Mouse (Mus musculus): ENCODE measurements around the gene Gcdh. TPM values are rescaled to one million over a fixed set of nuclear protein-coding genes. Genes with fewer than 3 reads are reported as not detected.

Gene Gcdh
- polyA plus RNA-seq, 1 experiment from 2014 or later = 33.9 TPM

DNA sequence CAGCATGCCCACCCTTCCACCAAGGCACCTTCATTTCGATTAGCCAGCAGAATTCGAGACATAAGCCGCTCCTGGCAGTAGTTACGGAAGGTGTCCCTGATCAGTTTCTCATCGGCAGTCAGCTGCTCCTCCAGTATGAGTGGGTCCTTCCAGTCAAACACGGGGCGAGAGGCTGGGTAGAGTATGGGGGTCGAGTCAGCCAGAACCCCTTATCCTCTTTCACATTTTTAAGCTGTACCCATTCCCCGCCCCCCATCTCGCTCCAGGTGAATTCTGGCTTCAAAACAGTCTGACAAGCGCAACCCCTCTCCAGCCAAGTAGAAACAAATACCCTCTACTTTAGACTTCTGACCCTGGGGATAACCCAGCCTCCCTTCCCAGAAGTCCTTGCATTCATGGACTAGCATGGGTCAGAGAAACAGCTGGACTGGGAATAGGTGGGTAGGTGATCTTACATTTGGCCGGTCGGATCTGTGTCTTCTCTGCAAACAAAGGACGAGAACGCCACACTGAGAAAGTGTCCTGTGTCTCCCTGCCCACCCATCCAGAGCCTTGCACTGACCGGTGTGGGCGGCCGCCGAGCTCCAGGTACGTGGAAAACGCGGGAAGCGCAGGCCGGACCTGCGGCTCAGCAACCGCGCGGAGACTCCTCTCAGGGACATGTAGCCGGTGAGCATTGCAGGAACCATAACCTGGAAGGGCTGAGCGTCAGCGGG lies 570 bp downstream of the Gcdh start:
- Histone ChIP-seq H3K4me1 (peaks cover 16% of the 10 kb centered on the region), H3K9me3 (no peaks in the 10 kb centered on the region), H3K27me3 (no peaks in the 10 kb centered on the region), H3K27ac (replicated peaks) (0 out of 2 replicates have a peak overlapping the region, but pooled peaks have one; percentile 8), H3K4me3 (peak overlapping the region; percentile 80), H3K9ac (replicated peaks) (peak overlapping the region; percentile 73), H3K4me2 (replicated peaks) (peak overlapping the region; percentile 77), H3K36me3 (peaks cover 23% of the 10 kb centered on the region)
- ATAC-seq (ENCODE audit: low FRiP score, low read depth) = peak; percentile 54
- WGBS = 14% methylated on average over 31 of the region's 31 CpGs

DNA sequence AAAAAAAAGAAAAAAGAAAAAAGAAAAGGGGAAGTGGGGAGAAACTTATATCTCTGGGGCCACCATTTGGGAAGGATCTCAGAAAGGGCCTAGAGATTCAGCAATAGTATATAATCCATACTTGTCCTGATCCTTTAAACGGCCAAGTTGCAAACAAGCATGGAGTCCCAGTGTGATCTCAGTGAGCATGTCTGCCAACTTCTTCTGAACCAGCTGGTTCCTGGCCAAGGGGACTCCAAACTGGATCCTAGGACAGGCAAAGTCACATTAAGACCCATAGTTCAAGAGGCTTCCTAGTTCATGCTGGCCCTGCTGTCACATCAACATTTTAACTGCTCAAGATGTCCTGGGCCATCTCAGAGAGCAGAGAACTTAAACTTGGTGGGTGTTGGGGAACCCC lies 4.6 kb downstream of the Gcdh start:
- 100% methylated on average over 1 of the region's 1 CpGs for WGBS
- ATAC-seq (ENCODE audit: low FRiP score, low read depth) = no peak
- Histone ChIP-seq H3K9ac (replicated peaks) (no peak overlapping the region), H3K4me2 (replicated peaks) (no peak overlapping the region), H3K9me3 (no peaks in the 10 kb centered on the region), H3K4me3 (no peak overlapping the region), H3K4me1 (peaks cover 11% of the 10 kb centered on the region), H3K27ac (replicated peaks) (no peak overlapping the region), H3K36me3 (peaks cover 47% of the 10 kb centered on the region), H3K27me3 (no peaks in the 10 kb centered on the region)

DNA sequence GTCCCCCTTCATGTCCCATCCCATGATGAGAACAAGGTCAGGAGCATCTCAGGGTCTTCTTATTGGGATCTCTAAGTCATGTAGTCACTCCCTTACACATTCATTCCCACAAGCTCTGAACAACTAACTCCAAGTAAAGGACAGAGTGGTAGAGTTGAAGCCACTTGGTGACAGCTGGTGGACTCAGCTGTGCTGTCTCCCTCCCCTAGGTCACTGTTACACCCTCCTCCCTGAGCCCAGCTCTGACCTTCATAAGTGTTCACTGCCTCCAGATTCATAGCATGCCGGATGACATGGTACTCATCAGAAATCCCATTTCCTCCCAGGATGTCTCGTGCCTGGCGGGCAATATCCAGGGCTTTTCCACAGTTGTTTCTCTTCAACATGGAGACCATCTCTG lies 5.4 kb downstream of the Gcdh start:
- no peaks in the 10 kb centered on the region for H3K27me3 ChIP-seq
- no peak overlapping the region for H3K4me3 ChIP-seq
- no peak overlapping the region for H3K27ac ChIP-seq (replicated peaks)
- no peak for ATAC-seq (ENCODE audit: low FRiP score, low read depth)
- no peak overlapping the region for H3K9ac ChIP-seq (replicated peaks)
- WGBS = 98% methylated on average over 3 of the region's 3 CpGs
- peaks cover 7% of the 10 kb centered on the region for H3K4me1 ChIP-seq
- H3K4me2 ChIP-seq (replicated peaks) = no peak overlapping the region
- no peaks in the 10 kb centered on the region for H3K9me3 ChIP-seq
- H3K36me3 ChIP-seq = peaks cover 47% of the 10 kb centered on the region

DNA sequence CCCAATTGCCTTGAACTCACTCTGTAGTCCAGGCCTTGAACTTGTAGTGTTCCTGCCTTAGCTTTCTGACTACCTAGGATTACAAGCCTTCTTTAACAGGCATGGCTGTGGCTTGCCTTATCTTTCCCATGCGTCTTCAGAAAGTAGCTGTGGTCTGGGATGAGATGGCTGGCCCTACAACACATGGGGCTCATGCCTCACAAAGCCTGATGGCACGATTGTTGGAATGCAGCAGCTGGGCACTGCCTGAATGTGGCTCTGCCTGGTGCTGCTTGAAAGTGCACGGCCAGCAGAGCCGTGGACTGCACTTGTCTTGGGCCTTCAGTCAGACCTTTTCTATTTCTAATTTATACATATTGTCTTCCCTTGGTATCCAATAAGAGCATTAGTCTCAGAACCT lies 9.0 kb downstream of the Gcdh start:
- Histone ChIP-seq H3K4me2 (replicated peaks) (no peak overlapping the region), H3K9ac (replicated peaks) (no peak overlapping the region), H3K4me1 (no peaks in the 10 kb centered on the region), H3K27me3 (no peaks in the 10 kb centered on the region), H3K4me3 (no peak overlapping the region), H3K9me3 (no peaks in the 10 kb centered on the region), H3K36me3 (peaks cover 37% of the 10 kb centered on the region), H3K27ac (replicated peaks) (no peak overlapping the region)
- WGBS = 86% methylated on average over 4 of the region's 4 CpGs
- ATAC-seq (ENCODE audit: low FRiP score, low read depth) = no peak

DNA sequence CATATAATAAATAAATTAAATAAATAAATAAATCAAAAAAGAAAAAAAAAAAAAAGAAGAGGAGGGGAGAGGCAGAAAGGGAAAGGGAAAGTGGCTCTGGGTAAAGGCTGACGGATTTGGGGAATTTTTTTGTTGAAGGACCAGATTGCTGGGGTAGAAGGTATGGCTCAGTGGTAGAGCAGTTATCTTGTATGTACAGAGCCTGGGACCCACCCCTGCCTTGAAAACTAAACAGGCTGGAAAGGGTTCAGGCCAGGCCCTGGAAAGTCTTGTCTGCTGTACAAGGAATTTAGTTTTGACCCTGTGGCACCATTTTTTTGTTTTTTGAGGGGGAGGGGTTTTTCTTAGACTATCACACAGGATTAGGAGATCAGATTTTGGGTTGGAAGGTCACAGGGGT lies 14.8 kb downstream of the Gcdh start:
- Histone ChIP-seq H3K9me3 (no peaks in the 10 kb centered on the region), H3K27me3 (no peaks in the 10 kb centered on the region), H3K36me3 (no peaks in the 10 kb centered on the region), H3K4me3 (no peak overlapping the region), H3K27ac (replicated peaks) (no peak overlapping the region), H3K9ac (replicated peaks) (no peak overlapping the region), H3K4me1 (no peaks in the 10 kb centered on the region), H3K4me2 (replicated peaks) (no peak overlapping the region)
- 80% methylated on average over 1 of the region's 1 CpGs for WGBS
- no peak for ATAC-seq (ENCODE audit: low FRiP score, low read depth)

DNA sequence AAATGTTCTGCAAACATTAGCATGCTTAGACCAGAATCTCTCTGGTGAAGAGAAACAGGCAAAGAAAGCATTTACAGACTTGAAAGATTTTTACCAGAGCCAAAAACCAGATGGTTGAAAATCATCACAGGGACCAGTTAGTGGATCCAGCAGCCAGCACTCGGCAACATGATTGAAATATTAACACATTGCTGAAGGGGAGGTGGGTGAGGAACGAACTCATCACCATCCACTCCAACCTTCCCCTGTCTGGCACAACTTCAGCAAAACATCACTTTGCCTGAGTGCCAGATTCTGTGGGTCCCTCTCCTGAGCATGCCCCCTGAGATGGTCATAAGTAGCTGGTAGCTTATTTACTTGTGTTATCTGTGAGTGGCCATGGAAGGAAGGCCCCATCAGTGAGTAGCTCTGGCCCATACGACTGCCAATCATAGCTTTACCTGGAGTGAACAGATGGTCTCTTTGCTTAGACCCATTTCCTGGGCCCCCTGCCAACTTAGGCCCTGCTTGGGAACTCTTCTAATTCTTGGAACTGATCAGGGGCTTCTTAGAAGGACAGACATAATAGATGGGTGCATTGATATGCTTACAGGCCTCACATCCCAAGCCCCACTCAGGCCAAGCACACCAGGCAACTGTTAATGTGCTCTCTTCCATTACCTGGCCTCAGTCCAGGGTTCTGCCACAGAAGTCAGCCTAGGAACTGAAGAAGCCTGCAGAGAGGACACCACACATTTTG lies 16.3 kb downstream of the Gcdh start:
- Histone ChIP-seq H3K4me2 (replicated peaks) (no peak overlapping the region), H3K9ac (replicated peaks) (no peak overlapping the region), H3K27ac (replicated peaks) (no peak overlapping the region), H3K36me3 (no peaks in the 10 kb centered on the region), H3K4me3 (no peak overlapping the region), H3K27me3 (peaks cover 7% of the 10 kb centered on the region), H3K9me3 (no peaks in the 10 kb centered on the region), H3K4me1 (peaks cover 6% of the 10 kb centered on the region)
- ATAC-seq (ENCODE audit: low FRiP score, low read depth) = no peak
- WGBS = 90% methylated on average over 3 of the region's 3 CpGs

DNA sequence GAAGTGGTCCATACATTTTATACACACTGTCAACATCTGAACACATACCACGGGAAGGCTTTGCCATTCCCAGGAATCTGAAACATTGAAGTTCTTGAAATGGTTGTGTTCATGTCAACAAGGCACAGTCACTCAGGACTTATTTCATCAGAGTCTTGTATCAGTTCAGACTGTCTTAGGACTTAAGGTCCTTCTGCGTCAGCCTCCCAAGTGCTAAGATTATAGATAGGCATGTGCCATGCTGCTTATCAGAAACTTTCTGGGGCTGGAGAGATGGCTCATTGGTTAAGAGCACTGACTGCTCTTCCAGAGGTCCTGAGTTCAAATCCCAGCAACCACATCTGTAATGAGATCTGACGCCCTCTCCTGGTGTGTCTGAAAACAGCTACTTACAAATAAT lies 19.4 kb downstream of the Gcdh start:
- H3K9me3 ChIP-seq = no peaks in the 10 kb centered on the region
- peaks cover 14% of the 10 kb centered on the region for H3K27me3 ChIP-seq
- H3K9ac ChIP-seq (replicated peaks) = no peak overlapping the region
- H3K4me3 ChIP-seq = no peak overlapping the region
- no peak for ATAC-seq (ENCODE audit: low FRiP score, low read depth)
- no peak overlapping the region for H3K27ac ChIP-seq (replicated peaks)
- H3K36me3 ChIP-seq = peaks cover 3% of the 10 kb centered on the region; the same call in 1 of the 2 replicates
- H3K4me1 ChIP-seq = peaks cover 13% of the 10 kb centered on the region
- 93% methylated on average over 3 of the region's 3 CpGs for WGBS
- H3K4me2 ChIP-seq (replicated peaks) = no peak overlapping the region

DNA sequence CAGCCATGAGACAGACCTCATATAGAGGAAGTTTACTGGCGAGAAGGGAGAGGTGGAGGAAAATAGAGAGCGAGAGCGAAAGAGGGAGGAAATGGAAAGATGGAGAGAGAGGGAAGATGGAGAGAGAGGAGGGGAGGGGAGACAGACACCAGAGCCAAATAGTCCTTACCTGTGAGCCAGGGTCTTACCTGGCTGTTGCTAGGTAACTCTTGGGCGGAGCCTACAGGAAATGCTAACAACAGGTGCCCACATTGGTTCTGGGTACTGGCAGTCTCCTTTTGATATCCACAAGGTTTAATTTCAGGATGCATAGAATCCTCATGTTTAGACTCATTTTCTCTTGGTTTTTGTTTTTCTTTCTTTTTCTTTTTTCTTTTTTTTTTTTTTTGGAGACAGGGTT lies 20.7 kb downstream of the Gcdh start:
- no peak overlapping the region for H3K27ac ChIP-seq (replicated peaks)
- H3K27me3 ChIP-seq = peaks cover 14% of the 10 kb centered on the region
- peak overlapping the region; percentile 73 for H3K4me2 ChIP-seq (replicated peaks)
- peak overlapping the region; percentile 40 for H3K4me3 ChIP-seq
- 83% methylated on average over 4 of the region's 4 CpGs for WGBS
- peaks cover 16% of the 10 kb centered on the region for H3K36me3 ChIP-seq
- H3K9me3 ChIP-seq = no peaks in the 10 kb centered on the region
- no peak overlapping the region for H3K9ac ChIP-seq (replicated peaks)
- ATAC-seq (ENCODE audit: low FRiP score, low read depth) = no peak
- H3K4me1 ChIP-seq = peaks cover 13% of the 10 kb centered on the region

DNA sequence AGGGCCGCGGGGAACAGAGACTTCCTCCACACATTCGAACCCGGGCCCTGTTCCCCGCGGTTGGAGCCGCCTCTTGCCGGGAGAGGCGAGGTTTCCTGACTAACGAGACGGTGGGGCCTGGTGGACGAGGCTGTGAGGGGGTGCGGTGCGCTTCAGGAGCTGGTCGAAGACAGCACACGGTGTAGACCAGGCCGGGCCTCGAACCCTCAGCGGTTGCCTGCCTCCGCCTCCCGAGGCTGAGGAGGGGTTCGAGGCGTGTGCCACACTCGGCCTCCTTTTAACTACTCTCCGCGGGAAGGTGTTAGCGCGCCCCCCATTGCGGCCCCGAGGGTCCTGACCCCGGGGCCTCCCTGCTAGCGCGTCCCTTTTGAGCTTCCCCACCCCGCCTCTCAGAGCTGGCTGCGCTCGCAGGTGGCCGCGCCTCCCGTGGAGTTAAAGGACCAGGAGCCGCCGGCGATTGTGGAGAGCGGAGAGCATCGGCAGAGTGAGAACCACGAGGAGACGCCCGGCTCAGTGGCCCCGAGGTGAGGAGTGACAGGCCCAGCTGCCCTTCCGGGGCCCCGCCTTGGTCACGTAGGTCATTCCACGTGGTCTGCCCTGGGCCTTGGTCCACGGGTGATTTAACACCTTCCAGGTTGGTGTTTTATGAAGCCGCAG lies 21.3 kb downstream of the Gcdh start:
- Histone ChIP-seq H3K4me1 (peaks cover 13% of the 10 kb centered on the region), H3K4me2 (replicated peaks) (peak overlapping the region; percentile 73), H3K9me3 (no peaks in the 10 kb centered on the region), H3K4me3 (peak overlapping the region; percentile 40), H3K27ac (replicated peaks) (no peak overlapping the region), H3K27me3 (peaks cover 14% of the 10 kb centered on the region), H3K36me3 (peaks cover 22% of the 10 kb centered on the region), H3K9ac (replicated peaks) (peak overlapping the region; percentile 53)
- ATAC-seq (ENCODE audit: low FRiP score, low read depth) = peak; percentile 58; the same call in 1 of the 2 replicates
- WGBS = 3% methylated on average over 53 of the region's 54 CpGs

DNA sequence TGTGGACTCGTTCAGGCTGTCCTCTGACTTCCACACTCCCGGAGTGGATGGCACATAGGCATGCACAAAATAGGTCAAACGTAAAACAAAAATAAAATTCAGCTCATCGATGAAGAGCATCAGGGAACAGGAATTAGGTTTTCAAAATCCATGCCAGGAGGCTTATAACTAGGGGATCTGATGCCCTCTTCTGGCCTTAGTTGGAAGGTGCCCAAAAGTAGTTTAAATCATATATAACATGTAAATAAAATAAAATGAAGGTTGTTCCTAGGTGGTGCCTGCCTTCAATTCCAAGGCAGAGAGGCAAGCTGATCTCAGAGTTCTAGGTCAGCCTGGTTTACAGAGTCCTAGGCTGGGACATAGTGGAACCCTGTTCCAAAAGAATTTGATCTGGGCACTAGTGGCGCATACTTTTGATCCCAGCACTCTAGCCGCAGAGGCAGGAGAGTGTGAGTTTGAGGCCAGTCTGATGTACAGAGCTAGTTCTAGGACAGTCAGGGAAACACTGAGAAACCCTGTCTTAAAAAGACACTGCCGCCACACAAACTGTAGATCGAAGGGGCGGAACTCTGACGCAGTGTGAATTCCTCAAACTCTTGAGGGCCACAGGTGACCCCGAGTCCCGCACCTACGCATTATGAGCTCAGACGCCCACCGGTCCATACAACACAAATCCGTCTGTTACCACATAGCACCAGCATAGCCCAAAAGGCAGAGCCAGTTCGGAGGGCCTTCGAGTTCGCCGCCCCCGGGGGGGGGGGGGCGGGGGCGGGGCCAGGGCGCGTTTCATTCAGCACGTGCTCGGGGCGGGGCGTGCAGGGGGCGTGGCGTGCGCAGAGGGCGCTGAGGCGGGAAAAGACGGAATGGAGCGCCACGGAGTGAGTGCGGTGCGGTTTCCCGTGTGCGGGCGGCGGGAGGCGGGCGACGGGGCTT lies 22.1 kb downstream of the Gcdh start, which contains the start of gene Syce2:
TSS of gene Syce2 (plus strand) at position 736 of the 933 bp plus-strand sequence.
- H3K9ac ChIP-seq (replicated peaks) = peak within 1 kb of the TSS; percentile 53
- H3K27ac ChIP-seq (replicated peaks) = no peak within 1 kb of the TSS
- H3K4me3 ChIP-seq = peak within 1 kb of the TSS; percentile 40
- WGBS = 17% methylated on average over 44 of the region's 46 CpGs
- peak; percentile 56; the same call in 1 of the 2 replicates for ATAC-seq (ENCODE audit: low FRiP score, low read depth)
- peaks cover 13% of the 10 kb centered on the region for H3K4me1 ChIP-seq
- H3K27me3 ChIP-seq = peaks cover 14% of the 10 kb centered on the region
- H3K36me3 ChIP-seq = peaks cover 30% of the 10 kb centered on the region
- peak within 1 kb of the TSS; percentile 73 for H3K4me2 ChIP-seq (replicated peaks)
- no peaks in the 10 kb centered on the region for H3K9me3 ChIP-seq

DNA sequence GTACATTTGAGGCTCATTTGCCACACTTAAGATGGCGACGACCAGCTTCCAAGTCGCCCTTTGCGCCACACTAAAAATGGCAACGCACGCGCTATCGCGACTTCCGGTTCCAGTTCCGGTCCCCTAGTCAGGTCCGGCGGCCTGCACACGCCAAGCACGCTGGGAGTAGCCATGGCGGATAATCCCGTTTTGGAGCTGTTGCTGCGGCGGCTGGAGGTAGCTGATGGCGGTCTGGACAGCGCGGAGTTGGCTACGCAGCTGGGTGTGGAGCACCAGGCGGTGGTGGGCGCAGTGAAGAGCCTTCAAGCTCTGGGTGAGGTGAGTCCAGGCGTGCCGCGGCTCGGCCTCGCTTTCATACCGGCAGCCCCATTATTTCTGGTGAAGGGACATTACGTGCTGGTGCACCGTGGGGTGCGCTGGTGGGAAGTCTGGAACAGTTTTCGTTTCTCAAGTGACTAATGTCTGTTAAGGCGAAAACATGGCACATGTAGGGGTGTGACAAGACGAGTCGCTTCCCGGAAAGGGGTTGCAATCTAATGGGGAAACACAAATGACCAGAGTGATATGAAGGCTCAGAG lies 36.8 kb downstream of the Gcdh start, which contains the start of gene Farsa:
TSS of gene Farsa (plus strand) at position 126 of the 578 bp plus-strand sequence.
- Histone ChIP-seq H3K27ac (replicated peaks) (peak within 1 kb of the TSS; percentile 68), H3K4me2 (replicated peaks) (peak within 1 kb of the TSS; percentile 61), H3K9ac (replicated peaks) (peak within 1 kb of the TSS; percentile 74), H3K36me3 (peaks cover 23% of the 10 kb centered on the region), H3K9me3 (no peaks in the 10 kb centered on the region), H3K4me1 (peaks cover 14% of the 10 kb centered on the region), H3K27me3 (0 out of 2 replicates have a peak, but pooled peaks cover 6% of the 10 kb centered on the region), H3K4me3 (peak within 1 kb of the TSS; percentile 79)
- under 1% methylated on average over 39 of the region's 39 CpGs for WGBS
- peak; percentile 94 for ATAC-seq (ENCODE audit: low FRiP score, low read depth)
